Mouse (Mus musculus): ENCODE measurements around the gene Slc22a2. TPM values are rescaled to one million over a fixed set of nuclear protein-coding genes. Genes with fewer than 3 reads are reported as not detected.
"Not testable (repeated sequence)": the region's sequence is repeated elsewhere in the genome, so short reads cannot be mapped to it uniquely, and the experiment has no call there.

Gene Slc22a2
- polyA plus RNA-seq, 1 experiment from 2014 or later, result not detected

DNA sequence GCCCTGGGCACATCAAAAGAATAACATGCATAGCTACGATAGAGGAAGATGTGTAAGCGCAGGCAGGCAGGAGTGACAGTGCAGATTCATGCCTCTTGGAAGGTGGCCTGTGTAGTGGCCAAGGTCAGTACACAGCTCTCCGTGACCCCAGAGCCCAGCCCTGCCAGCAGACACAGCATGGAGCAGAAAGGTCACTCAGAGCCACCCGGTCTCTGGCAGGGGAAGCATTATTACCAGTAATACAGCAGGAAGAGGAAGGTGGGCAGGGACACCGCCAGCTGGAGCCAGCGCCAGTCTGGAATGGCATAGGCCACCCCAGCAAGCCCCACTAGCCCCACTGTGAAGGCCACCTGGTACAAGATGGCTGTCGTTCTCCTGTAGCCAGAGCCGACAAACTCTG is 80.2 kb downstream of the Slc22a2 start:
- Histone ChIP-seq H3K9ac (no peak overlapping the region), H3K4me2 (no peak overlapping the region), H3K4me1 (replicated peaks) (peaks cover 8% of the 10 kb centered on the region), H3K27me3 (peaks cover 21% of the 10 kb centered on the region), H3K9me3 (replicated peaks) (no peaks in the 10 kb centered on the region), H3K4me3 (replicated peaks) (no peak overlapping the region), H3K27ac (replicated peaks) (no peak overlapping the region), H3K36me3 (replicated peaks) (no peaks in the 10 kb centered on the region)
- 59% methylated on average over 8 of the region's 8 CpGs for WGBS (ENCODE audit: insufficient replicate concordance)
- no peak for ATAC-seq (ENCODE audit: insufficient read depth)

DNA sequence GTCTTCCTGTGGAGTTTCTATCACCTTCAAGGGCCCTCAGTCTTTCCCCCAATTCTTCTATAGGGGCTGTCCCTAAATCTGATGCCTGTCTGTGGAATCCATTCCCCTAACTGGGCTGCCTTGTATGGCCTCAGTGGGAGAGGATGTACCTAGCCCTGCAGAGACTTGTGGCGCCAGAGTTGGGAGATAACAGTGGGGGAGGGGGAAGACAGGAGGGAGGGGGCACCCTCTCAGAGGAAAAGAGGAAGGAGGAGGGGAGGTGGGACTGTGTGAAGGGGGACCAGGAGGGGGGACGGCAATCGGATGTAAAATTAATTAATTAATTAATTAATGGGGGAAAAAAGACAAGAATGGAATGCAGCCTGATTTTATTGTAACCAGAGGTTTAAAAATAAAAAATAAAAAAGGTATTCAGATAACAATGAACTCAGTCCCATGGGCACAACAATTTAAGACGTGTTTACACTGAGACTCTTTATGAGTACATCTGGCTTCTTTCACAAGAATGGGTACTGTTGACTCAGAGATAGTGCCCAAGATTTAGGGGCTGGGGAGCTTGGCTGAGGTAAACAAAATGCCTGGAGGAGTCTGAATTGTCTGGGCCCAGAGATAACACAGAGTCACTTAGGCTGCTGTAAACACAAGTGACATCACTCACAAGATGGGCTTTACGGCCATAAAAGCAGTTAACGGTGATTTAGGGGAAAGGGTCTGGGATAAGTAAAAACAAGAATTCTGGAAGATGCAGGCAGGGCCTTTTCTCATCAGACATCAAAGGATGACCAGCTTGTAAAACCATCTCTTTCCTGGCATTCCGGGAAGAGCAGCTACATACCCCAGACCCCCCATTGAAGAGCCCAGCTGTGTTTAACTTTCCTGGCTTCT is 84.8 kb downstream of the Slc22a2 start:
- Histone ChIP-seq H3K27me3 (peaks cover 4% of the 10 kb centered on the region; the same call in 1 of the 2 replicates), H3K9me3 (replicated peaks) (no peaks in the 10 kb centered on the region), H3K36me3 (replicated peaks) (no peaks in the 10 kb centered on the region), H3K4me2 (no peak overlapping the region), H3K27ac (replicated peaks) (peak overlapping the region; percentile 48; the same call in 1 of the 2 replicates), H3K9ac (no peak overlapping the region), H3K4me1 (replicated peaks) (peaks cover 28% of the 10 kb centered on the region), H3K4me3 (replicated peaks) (no peak overlapping the region)
- peak; percentile 76 for ATAC-seq (ENCODE audit: insufficient read depth)
- WGBS (ENCODE audit: insufficient replicate concordance), result 12% methylated on average over 7 of the region's 7 CpGs

- no peak overlapping the region for H3K9ac ChIP-seq
- no peaks in the 10 kb centered on the region for H3K36me3 ChIP-seq (replicated peaks)
- H3K4me3 ChIP-seq (replicated peaks), result no peak overlapping the region
- no peak overlapping the region for H3K4me2 ChIP-seq
- no peaks in the 10 kb centered on the region for H3K9me3 ChIP-seq (replicated peaks)
- peak overlapping the region; percentile 48; the same call in 1 of the 2 replicates for H3K27ac ChIP-seq (replicated peaks)
- H3K27me3 ChIP-seq, result no peaks in the 10 kb centered on the region; the same call in 1 of the 2 replicates
- peaks cover 28% of the 10 kb centered on the region for H3K4me1 ChIP-seq (replicated peaks)
- peak; percentile 74 for ATAC-seq (ENCODE audit: insufficient read depth)
These were observed 85.4 kb downstream of the Slc22a2 start for GRCm38 (mm10) chr17:12669363-12669679.

GRCm38 (mm10) chr17:12671029-12671605 is 87.2 kb downstream of the Slc22a2 start:
- H3K27ac ChIP-seq (replicated peaks), result no peak overlapping the region

DNA sequence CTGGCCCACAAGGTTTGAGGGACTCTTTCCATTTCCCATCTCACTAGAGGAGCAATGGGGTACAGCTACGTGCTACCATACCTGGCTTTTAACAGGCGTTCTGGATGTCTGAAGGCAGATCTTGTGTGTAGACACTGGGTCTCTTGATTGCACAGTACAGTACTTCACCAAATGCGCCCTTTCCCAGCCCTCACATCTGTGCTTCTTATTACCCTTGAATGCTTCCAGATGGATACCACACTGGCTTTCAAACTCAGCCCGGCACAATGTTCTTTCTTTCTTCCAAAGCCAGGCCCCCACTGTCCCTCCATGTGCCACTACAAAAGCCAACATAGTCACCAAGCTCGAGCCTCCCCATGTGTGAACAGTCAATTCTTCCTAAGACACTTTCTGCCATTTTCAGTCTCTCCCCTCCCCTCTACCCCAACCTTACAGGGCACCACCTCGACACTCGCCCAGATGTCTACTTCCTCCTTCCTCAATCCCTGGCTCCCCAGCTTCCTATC is 88.4 kb downstream of the Slc22a2 start:
- 54% methylated on average over 7 of the region's 7 CpGs for WGBS (ENCODE audit: insufficient replicate concordance)
- Histone ChIP-seq H3K27me3 (no peaks in the 10 kb centered on the region), H3K9ac (no peak overlapping the region), H3K36me3 (replicated peaks) (no peaks in the 10 kb centered on the region), H3K27ac (replicated peaks) (no peak overlapping the region), H3K4me3 (replicated peaks) (no peak overlapping the region), H3K4me2 (no peak overlapping the region), H3K9me3 (replicated peaks) (no peaks in the 10 kb centered on the region), H3K4me1 (replicated peaks) (peaks cover 32% of the 10 kb centered on the region)
- no peak for ATAC-seq (ENCODE audit: insufficient read depth)

More at GRCm38 (mm10) chr17:12671029-12671605, 87.2 kb downstream of the Slc22a2 start:
- no peaks in the 10 kb centered on the region for H3K9me3 ChIP-seq (replicated peaks)
- H3K4me3 ChIP-seq (replicated peaks), result no peak overlapping the region
- H3K9ac ChIP-seq, result no peak overlapping the region
- no peaks in the 10 kb centered on the region for H3K27me3 ChIP-seq
- H3K4me1 ChIP-seq (replicated peaks), result peaks cover 32% of the 10 kb centered on the region
- WGBS (ENCODE audit: insufficient replicate concordance), result 54% methylated on average over 5 of the region's 5 CpGs
- no peak for ATAC-seq (ENCODE audit: insufficient read depth)
- H3K4me2 ChIP-seq, result no peak overlapping the region; the same call in 1 of the 2 replicates
- H3K36me3 ChIP-seq (replicated peaks), result no peaks in the 10 kb centered on the region

DNA sequence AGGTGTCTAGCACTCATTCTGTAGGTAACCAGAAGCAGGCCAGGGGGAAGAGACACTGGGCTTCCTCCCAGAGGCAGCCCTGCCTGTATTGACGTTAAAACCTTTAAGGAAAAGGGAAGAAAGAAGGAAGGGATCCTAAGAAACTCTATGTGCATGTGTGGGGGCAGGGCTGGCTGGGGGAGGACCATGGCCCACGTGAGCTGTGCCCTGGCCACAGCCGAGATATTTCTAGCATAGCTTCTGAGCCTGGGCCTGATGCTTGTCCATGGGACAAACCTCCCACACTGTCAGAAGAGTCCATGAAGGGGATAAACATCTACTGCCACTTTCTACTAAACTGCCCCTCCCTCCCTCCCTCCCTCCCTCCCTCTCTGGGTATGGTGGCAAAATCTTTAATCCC is 89.9 kb downstream of the Slc22a2 start:
- no peaks in the 10 kb centered on the region for H3K36me3 ChIP-seq (replicated peaks)
- H3K9me3 ChIP-seq (replicated peaks), result no peaks in the 10 kb centered on the region
- no peak for ATAC-seq (ENCODE audit: insufficient read depth)
- no peak overlapping the region for H3K4me2 ChIP-seq
- H3K4me1 ChIP-seq (replicated peaks), result peaks cover 25% of the 10 kb centered on the region
- H3K27ac ChIP-seq (replicated peaks), result no peak overlapping the region
- H3K27me3 ChIP-seq, result no peaks in the 10 kb centered on the region
- WGBS (ENCODE audit: insufficient replicate concordance), result 51% methylated on average over 3 of the region's 3 CpGs
- no peak overlapping the region for H3K4me3 ChIP-seq (replicated peaks)
- H3K9ac ChIP-seq, result no peak overlapping the region

GRCm38 (mm10) chr17:12674980-12675379 is 91.0 kb downstream of the Slc22a2 start:
- H3K27ac ChIP-seq (replicated peaks); H3K4me2 ChIP-seq; H3K9me3 ChIP-seq (replicated peaks); H3K27me3 ChIP-seq; H3K36me3 ChIP-seq (replicated peaks); ATAC-seq (ENCODE audit: insufficient read depth); H3K4me3 ChIP-seq (replicated peaks); H3K9ac ChIP-seq: not testable (repeated sequence)
- WGBS (ENCODE audit: insufficient replicate concordance), result 65% methylated on average over 7 of the region's 7 CpGs
- H3K4me1 ChIP-seq (replicated peaks), result peaks cover 15% of the 10 kb centered on the region

DNA sequence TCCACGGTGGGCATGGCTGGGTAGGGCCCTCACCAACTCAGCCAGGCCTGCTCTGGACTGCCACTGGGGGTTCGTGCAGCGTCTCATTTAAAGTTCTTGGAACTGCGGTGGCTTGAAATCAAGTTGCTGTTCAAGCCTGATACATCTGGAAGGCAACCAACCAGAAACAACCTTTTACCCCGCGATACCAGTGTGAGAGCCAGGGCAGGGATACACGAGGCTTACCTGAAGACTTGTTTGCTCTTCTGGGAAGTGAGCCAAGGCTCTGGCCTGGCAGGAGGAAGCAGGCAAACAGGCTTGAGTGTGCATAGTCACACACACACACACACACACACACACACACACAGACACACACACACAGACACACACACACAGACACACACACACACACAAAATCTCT is 91.7 kb downstream of the Slc22a2 start, which contains the start of gene Slc22a1:
Slc22a1 (minus strand) TSS at position 184 of the 400 bp plus-strand sequence.
- Histone ChIP-seq H3K4me2 (no peak within 1 kb of the TSS), H3K9ac (no peak within 1 kb of the TSS), H3K4me1 (replicated peaks) (peaks cover 11% of the 10 kb centered on the region), H3K36me3 (replicated peaks) (no peaks in the 10 kb centered on the region), H3K27me3 (no peaks in the 10 kb centered on the region), H3K9me3 (replicated peaks) (no peaks in the 10 kb centered on the region), H3K27ac (replicated peaks) (no peak within 1 kb of the TSS), H3K4me3 (replicated peaks) (no peak within 1 kb of the TSS)
- ATAC-seq (ENCODE audit: insufficient read depth), result no peak
- 68% methylated on average over 7 of the region's 7 CpGs for WGBS (ENCODE audit: insufficient replicate concordance)

DNA sequence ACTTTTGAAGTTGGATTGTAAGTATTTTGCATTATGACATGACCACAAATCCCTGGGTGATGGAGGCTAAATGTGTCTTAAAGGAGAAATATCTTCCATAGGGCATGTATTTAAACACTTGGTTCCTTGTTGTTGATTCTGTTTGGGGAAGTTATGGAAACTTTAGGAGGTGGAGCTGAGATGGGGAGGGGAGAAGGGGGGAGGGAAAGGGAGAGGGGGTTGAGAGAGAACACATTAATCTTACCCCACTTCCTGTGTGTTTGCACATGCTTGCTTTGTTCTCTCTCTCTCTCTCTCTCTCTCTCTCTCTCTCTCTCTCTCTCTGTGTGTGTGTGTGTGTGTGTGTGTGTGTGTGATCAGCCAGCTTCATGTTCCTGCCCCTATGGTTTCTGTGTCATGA is 93.2 kb downstream of the Slc22a2 start:
- ATAC-seq (ENCODE audit: insufficient read depth), result no peak
- H3K27me3 ChIP-seq, result no peaks in the 10 kb centered on the region

More for the DNA sequence above, 93.2 kb downstream of the Slc22a2 start:
- Histone ChIP-seq H3K4me1 (replicated peaks) (0 out of 2 replicates have a peak, but pooled peaks cover 4% of the 10 kb centered on the region), H3K4me2 (no peak overlapping the region), H3K9me3 (replicated peaks) (no peaks in the 10 kb centered on the region), H3K36me3 (replicated peaks) (peaks cover 3% of the 10 kb centered on the region; the same call in 1 of the 2 replicates), H3K9ac (no peak overlapping the region), H3K27ac (replicated peaks) (no peak overlapping the region), H3K4me3 (replicated peaks) (no peak overlapping the region)
